Mouse (Mus musculus): ENCODE measurements at regions not wholly inside any gene's neighbourhood (a gene's known extent, or its start where the extent isn't known, plus 50 kb on each side); places are given as distances from the start of the nearest gene placed in this dataset.

DNA sequence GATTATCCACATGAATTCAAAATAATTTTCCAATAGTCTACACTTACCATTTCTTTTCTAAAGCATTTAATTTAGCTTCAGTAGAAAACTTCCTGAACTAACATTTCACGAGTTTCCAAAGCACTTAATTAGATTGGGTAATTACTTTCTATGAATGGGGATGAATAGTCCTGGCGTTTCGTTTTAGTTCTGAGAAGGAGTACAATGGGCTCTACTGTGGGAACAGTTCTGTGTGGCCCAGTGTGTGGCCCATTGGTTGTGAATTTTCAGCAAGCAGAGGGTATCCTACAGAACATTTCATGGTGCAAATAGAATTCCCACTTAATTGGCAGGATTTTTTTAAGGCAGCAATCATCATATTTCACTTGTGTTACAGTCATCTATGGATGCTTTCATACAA is 95.5 kb downstream of the 1700017N19Rik start:
- DNase-seq (ENCODE audit: inconsistent ontology term): peak; percentile 68

DNA sequence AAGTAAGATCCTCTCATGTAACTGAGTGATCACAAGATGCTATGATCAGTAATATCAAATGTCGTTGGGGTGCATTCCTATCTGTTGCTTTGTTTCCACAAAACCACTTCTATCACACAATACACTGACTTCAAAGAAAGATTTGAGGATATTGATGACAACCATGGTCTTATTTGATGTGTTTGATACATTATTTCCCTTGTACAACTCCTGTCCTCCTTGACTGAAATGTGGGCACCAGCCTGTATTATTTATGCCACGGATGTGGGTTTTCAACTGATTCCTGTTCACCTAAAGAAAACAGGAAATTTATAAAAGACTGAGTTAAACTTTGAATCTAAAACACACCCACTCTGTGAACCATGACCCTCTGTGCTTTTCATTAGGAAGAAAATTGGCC is 105.7 kb downstream of the 1700017N19Rik start:
- no peak for DNase-seq (ENCODE audit: inconsistent ontology term)

DNA sequence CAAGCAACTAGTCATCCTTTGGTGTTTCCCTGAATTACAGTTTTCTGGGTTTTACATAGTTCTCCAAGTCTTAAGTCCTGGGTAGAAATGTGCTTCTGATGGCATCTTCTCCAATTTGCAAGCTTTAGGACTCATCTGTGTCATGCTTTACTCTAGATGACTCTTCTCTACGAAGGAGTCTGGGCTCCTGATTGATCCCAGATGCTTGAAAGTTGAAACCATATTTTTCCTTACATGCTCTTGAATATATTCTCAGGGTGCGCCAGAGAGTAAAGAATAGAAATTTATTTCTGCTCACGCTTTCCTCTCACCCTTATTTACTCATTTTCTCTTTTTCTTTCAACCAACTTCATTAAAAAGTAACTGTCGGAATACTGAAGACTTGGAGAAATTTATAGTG is 108.9 kb downstream of the 1700017N19Rik start:
- no peak for DNase-seq (ENCODE audit: inconsistent ontology term)

DNA sequence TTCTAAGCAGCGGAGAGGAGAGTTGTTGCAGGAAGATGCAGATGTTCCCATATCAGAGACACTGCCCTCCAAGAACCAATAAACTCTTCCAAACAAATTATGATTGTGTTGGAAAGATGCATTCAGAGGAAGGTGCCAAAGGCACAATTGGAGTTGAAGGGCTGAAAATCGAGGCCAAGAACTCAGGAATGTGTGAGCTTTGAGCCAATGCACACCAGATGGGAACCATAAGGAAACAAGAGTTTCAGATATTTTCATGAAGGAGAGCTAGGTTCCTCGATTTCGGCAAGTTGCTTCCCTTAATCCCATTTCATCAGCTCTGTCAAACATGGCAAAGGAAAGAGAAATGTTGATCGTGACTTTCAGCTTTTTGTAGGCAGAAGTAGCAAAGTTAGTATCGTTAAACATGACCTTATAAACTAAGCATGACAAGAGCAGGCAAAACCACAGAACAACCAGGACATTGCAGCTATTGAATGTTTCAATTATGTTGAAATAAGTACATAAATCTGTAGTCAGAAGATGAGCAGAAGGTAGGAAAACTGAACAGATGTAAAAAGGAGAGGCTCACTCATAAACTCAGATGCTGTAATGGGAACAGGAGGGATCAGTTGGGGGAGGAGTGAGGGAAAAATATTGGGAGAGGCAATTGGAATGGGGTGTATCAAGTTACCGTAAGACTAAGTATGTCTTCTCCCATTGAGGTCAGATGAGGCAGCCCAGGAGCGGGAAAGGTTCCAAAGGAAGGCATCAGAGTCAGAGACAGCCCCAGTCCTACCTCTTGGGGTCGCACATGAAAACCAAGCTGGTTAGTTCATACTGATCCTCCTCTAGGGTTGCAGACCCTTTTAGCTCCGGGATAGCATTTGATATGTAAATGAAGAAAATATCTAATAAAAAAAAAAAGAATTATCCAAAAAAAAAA is 110.3 kb downstream of the 1700017N19Rik start:
- DNase-seq (ENCODE audit: inconsistent ontology term): peak; percentile 66

DNA sequence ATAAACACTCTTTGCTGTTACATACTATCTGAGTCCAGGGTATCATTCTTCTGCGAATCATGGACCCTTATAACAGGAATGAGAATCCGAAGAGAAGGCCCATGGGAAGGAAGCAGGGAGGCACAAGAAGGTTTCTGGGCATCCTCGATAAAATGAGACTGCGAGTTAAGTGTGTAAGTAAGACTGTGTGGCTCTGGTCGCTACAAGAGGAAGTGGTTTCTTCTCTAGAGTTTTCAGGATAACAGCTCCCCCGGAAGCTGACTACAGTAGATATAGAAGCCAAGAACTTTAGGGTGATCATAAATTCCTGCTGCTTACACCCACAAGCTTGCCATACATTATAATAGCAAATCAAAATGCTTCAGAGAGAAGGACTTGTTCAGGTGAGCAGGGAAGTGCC is 111.7 kb downstream of the 1700017N19Rik start:
- DNase-seq (ENCODE audit: inconsistent ontology term): no peak

DNA sequence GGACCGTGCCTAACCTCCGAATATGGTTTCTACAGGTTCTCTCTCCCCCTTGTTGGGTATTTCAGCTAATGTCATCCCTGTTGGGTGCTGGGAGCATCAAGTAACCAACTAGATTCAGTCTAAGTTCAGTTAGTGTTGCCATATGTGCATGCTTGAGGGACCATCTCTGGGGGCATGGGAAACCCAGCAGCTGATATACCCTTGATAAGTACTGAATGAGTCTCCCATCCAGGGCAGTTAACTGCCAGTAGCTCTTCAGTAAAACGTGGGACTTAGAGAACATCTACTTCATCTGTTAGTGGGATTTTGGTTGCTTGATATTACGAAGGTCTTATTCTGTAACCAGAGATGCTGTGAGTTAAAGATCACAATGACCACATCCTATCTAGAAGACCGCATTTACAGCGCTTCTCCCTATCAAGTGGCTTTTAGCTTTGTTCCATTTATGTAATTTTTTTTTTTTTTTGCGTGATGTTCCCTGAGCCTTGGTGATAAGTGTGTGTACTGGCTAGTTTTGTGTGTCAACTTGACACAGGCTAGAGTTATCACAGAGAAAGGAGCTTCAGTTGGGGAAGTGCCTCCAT is 125.9 kb downstream of the 1700017N19Rik start:
- no peak for DNase-seq (ENCODE audit: inconsistent ontology term)

DNA sequence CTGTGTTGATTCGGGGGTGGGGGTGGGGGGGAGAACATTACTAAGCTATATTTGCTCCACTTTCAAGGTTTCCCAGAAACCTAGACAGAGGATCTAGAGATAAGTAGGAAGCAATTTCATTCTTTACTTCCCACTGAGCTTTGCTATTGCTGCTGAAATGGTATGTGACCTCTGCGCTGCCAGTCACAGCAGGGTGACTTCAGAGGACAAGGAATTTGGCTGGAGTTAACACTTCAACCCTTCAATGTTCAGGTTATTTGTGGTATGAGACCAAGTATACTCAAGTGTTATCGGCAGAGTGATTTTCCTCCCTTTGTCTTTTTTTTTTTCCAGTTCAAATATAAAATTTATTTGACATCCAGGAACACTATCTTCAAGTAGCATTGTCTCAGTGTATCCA is 128.3 kb downstream of the 1700017N19Rik start:
- DNase-seq (ENCODE audit: inconsistent ontology term): peak; percentile 46

DNA sequence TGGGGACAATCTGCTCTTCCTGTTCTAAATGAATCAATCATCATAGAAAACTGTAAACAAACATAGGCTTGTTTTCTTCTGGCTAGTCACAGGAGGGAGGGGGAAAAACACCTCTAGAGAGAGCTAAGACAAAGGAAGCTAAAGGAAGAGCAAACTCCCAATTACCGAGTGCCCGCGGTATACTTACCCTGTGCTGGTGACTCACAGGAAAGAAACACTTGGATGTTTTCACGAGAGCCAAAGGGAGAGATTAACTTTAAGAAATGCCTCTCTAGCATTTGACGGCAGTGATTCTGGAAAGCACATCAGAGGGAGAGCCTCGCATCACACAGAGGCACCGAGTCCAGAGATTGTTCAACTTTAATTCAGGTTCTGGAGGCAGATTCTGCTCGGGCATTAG is 151.0 kb downstream of the 1700017N19Rik start:
- DNase-seq (ENCODE audit: inconsistent ontology term): peak; percentile 56

DNA sequence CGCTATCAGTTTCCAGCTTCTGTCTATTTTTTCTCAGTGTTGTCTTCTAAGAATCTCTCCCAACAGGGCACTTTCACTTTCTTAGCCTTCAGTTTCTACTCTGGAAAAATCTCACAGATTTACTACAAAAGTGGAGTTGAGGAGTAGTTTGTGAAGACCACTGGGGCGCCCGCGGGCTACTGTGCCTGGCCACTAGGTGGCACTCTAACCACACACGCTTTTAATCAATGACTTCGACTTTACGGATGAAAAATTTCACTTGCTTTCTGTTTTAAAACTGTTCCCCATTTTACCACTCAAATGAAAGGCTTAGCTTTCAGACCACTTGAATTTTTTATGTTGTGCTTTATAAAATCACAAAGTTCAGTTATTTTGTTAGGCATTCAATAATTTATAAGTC is 151.8 kb downstream of the 1700017N19Rik start:
- peak; percentile 83 for DNase-seq (ENCODE audit: inconsistent ontology term)

DNA sequence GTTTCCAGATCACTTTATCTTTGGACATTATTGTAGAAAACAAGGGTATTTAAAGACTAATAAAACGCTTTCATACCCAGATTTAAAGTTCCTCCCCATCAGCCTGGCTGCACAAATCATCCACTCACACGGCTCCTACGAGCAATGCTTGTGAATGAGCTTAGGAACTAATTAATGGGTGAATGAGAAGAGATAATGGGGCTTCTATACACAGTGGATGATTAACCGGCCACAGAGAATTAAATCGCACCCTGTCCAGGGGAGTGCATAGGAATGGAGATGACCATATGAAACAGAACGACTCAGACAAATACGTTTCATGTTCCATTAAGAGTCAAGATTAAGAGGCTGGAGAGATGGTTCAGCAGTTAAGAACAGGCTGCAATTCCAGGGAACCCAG is 155.9 kb downstream of the 1700017N19Rik start:
- DNase-seq (ENCODE audit: inconsistent ontology term): peak; percentile 51

DNA sequence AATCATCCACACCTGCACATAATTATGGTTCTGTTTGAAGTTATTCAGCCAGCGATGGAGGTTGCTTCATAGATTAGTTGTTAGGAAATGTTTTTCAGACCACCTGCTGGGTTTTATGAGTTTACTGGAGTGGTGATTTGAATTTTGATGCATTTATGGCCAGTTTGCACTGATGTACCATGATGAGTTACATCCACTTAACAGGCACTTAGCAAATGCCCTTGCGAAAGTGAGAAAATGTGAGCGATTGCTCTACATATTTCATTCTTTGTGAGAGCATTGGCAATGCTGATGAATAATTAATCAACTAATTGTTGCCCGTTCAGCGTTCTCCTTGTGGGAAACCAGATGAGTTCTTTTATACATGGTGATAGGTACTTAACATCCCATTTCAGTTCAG is 164.7 kb downstream of the 1700017N19Rik start:
- DNase-seq (ENCODE audit: inconsistent ontology term): peak; percentile 19

DNA sequence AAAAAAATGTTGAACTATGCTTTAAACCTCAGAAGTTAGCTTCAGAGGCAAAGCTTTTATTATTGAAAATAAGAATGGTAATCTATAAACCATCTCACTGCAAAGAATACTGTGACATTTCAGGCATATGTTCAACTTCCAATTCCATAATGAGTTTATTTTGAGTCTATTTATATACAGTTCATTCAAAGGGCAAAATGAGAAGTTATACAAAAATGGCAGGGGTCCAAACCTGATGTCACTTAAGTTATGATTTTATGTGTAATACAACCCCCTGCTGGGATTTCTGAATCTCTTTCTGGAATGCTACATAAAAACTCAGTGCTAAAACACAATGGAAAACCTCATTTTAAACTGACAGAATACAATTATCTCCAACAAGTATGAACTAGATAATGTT is 184.0 kb downstream of the 1700017N19Rik start:
- no peak for DNase-seq (ENCODE audit: inconsistent ontology term)

DNA sequence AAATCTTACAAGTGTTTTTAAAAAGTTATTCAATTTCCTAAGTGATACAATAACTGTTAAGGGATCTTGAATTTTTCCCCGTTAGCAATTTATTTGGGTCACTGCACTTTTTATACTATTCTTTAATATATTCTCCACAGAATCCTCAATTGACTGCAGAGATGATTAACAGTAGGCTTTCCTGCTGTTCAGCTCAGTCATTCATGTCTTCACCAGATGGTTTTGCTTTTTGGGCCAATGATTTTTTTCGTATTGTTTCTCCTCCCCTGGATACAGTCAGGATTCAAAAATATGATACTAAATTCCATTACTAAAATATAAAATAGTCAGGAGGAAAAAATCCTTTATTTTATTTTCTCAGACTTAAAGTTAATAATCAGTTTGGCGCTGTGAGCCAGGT is 201.9 kb downstream of the 1700017N19Rik start:
- DNase-seq (ENCODE audit: inconsistent ontology term): no peak

DNA sequence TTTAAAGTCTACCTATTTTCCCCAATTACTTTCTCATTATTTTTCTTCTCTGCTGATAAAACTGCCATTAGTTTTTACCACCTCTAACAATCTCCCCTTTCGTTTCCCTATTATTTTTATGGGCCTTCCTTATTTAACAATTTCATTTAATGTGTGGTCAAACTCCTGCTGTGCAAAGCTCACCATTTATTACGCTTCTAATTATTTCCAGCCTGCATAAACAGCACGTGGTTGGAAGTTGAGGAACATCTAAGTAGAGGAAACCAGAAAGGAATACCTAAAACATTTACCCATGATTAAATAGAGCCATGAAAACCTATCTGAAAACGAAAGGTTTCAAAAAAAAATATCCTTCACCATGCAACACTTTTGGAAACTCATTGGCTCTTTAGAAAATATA is 202.3 kb downstream of the 1700017N19Rik start:
- DNase-seq (ENCODE audit: inconsistent ontology term): no peak

DNA sequence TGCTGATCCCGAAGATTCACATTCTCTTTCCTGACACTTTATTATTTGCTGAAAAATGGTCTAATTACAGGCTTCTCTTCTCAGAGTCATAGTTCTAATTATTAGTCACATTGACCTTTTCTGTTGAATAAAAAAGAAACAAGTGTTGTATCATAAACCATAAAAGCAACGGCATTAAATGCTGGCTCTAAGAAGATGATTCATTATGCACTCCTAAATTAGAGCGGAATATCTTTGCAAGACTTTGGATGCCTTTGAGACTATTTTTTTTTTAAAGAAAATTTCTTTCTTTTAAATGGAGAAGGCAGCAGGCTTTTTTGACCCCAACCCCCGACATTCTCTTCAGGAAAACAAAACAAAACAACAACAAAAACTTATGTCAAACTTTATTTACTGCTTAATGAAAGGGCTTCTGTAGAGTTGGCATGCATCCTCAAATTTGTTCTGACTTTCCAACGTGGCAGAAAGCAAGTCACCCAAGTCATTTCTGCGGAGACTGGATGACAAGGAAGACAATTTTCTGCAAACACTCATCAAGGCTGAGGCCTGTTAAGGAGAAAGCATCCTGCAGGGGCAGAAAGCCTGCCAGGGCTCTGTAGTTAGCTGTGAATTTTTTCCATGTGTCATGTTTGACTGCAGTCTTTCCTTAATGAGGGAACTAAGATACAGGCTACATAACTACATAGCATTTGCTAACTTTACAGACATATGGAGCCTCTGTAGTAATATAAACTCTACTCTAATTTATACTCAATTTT is 205.1 kb downstream of the 1700017N19Rik start:
- DNase-seq (ENCODE audit: inconsistent ontology term): no peak

DNA sequence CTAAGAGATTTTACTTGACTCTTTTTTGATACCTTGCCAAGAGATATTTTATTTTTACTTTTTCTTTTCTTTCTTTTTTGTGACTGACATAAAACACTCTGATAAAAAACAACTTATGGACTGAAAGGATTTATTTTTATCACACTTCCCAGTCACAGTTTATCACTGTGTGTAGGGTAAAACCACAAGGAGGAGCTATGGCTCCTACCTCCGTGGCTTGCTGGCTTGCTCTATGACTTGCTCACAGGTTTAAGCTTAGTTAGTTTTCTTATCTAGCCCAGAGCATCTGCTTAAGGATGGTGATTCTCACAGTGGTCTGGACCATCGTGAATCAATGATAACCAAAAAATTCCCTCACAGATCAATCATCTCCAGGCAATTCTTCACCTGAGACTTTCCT is 221.4 kb downstream of the 1700017N19Rik start:
- no peak for DNase-seq (ENCODE audit: inconsistent ontology term)

DNA sequence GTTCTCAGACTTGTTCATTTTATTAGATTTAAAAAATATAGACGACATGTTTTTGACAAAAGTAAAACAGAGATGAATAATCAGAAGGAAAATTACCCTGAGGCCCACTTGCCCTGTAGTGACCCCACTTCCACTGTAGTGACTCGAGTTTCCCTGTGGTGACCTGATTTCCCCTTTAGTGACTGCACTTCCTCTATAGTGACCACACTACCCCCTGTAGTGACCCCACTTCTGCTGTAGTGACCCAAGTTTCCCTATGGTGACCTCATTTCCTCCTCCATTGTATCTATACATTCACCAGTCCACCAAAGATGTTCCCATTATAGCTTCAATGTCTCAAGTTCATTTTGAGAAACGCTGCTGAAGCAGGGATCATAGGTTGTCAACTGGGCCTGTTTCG is 244.5 kb downstream of the 1700017N19Rik start:
- DNase-seq (ENCODE audit: inconsistent ontology term): no peak

DNA sequence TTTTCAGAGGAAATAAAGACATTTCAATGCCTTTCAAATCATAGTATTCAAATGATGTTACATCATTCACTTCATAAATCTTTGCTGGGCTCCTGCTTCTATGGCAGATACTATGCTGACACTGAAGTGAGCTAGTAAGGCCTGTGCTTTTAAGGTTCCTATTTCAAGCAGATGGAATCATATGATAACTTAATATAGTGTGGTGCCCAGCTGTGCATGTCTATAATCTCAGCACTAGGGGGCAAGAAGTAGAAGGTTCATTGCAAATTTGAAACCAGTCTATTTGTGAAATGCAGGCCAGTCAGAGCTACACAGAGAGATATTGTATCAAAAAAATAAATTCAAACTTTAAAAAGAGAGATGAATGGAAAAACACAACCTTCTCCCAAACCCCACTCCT is 262.9 kb downstream of the 1700017N19Rik start:
- no peak for DNase-seq (ENCODE audit: inconsistent ontology term)

DNA sequence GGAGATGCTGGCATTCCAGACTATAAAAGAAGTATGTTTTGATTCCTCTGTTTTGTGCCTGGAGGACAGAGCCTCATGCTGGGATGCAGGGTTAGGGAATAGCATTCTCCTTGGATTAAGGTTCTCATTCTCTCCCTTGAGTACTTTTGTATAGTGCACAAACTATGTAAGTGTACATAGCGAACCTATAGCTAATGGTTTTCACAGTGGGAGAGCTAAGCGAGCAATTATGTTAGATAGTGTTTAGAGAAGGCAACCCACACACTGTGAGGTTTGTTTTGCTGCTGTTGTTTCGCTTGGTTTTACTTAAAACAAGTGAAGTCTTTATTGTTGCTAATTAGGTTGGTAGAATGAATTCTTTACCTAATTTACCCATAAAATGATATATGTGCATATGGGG is 266.2 kb downstream of the 1700017N19Rik start:
- no peak for DNase-seq (ENCODE audit: inconsistent ontology term)

DNA sequence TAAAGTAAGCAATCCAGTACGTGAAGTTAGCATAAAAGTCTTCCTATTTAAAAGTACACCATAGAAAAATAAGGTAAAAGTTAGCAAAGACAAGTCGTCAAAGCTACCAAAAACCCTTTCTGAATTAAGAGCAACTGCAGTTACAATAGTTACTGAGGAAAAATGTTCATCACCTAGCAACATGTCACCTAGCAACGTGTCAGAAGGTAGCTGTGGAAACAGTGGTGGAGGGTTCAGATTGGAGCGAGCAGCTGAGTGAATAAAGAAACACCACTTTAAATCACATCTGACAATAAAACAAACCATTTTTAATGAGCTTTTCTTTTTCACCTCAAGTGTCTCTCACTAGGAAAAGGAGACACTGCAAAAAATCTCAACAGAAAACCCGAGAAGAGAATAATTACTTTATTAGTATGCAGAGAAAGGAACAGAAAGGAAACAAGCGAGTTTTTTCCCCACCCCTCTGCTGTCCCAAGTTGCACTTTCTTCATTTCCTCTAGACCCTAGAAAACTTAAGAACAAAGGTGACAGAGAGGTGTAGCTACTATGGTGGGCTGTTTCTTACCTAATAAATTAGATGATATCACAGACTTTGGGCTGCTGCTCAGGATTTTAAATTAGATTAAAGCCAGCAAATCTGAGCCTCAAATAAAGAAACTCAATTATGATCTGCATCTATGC is 275.4 kb downstream of the 1700017N19Rik start:
- DNase-seq (ENCODE audit: inconsistent ontology term): no peak

DNA sequence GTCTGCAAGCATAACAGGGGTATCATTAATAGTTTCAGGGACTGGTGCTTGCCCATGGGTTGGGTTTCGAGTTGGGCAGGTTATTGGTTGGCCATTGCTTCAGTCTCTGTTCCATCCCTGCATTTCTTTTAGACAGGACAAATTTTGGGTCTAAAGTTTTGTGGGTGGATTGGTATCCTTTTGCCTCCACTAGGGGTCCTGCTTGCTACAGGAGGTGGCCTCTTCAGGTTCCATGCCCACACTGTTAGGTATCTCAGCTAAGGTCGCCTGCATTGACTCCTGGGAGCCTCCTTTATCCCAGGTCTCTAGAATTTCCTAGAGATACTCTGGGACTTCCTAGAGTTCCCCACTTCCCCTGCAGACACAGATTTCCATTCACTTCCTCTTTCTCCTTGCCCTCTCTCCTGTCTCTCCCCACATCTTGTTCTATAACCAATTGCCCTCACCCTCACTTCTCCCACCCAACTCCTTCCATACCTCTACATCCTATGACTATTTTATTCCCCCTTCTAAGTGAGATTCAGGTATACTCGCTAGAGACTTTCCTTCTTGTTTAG is 278.2 kb downstream of the 1700017N19Rik start:
- no peak for DNase-seq (ENCODE audit: inconsistent ontology term)

DNA sequence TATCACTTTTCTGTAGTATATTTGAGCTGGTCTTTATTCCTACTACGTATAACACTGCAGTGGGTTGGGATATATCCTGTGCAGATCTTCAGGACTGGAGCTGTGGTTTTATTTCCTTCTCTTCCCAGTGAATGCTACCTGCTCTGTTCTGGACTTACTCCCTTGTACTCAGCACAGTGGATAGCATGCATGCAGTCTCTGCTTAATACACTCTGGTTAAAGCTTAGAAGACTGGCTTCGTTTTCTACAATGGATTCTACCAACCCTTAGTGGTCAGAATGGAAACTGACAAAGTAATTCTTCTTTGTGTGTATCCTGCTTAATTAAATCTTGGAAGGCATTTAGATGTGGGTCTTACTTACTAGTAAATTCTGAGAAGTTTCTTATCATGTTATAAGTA is 292.3 kb downstream of the 1700017N19Rik start:
- no peak for DNase-seq (ENCODE audit: inconsistent ontology term)

Measured in Muller cell, postnatal 12 days (primary cell).